Mouse (Mus musculus) kidney, postnatal 4 days (tissue): Measurements from ENCODE around the gene Il6ra.
"Not testable (repeated sequence)": the region's sequence is repeated elsewhere in the genome, so short reads cannot be mapped to it uniquely, and the experiment has no call there.

ENCODE experiments used
- DNase-seq, 2 experiments: peaks; one replicate each; pipeline ENCODE4 v3.0.0; 2021; ENCODE audit warnings: mixed read lengths in 2 of 2

Il6ra gene

GRCm38 (mm10) chr3:89874076-89874475, 38.9 kb downstream of the Il6ra start:
- DNase-seq, result no peak

- peak; percentile 45 to 54 for DNase-seq
Observed at GRCm38 (mm10) chr3:89872684-89873083, 40.3 kb downstream of the Il6ra start.

DNA sequence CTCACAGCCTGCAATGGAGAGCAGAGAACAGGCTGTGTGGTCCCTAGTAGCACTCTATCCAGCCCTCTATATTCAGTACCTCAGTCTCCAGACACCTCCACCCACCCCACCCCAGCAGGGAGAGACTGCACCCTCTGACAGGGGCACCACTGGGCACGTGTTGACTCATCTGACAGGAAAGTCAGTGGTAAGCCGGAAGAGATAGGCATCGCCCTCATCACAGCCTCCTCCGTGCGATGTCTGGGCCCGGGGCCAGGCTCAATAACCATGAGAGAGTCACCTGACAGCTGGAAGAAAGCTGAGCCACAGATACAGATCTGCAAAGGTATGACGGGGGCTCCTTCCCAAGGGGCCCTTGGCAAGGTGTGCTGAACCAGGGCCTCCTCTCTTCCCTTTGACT, 40.8 kb downstream of the Il6ra start:
- peak in 1 of 2 experiments; percentile 37 for DNase-seq

- no peak for DNase-seq
Observed at GRCm38 (mm10) chr3:89871339-89871914, 41.6 kb downstream of the Il6ra start.

- no peak for DNase-seq
Observed at GRCm38 (mm10) chr3:89870472-89871271, 42.3 kb downstream of the Il6ra start.

- DNase-seq, result peak; percentile 38 to 63
Observed at GRCm38 (mm10) chr3:89869556-89869955, 43.4 kb downstream of the Il6ra start.

DNA sequence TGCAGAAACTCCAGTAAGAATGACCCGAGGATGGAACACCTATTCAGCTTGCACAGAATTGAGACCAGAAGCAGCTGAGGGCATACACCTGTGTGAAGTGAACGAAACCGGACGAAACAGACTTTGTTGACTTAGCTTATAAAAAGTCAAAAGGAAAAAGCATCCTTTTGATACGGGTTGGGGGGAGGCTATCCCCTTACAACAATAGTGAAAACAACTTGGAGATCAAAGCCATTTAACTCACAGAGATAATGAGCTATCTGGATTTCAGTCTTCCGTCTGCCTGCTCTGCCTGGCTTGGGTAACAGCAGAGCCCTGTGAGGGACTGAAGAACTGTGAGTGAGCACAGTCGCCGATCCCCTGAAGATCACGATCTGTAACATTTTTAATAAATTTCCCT, 44.0 kb downstream of the Il6ra start:
- no peak for DNase-seq

- DNase-seq, result peak; percentile 71 to 81
Observed at GRCm38 (mm10) chr3:89868357-89868756, 44.6 kb downstream of the Il6ra start.

- DNase-seq, result no peak
Observed at GRCm38 (mm10) chr3:89867651-89868050, 45.3 kb downstream of the Il6ra start.

DNA sequence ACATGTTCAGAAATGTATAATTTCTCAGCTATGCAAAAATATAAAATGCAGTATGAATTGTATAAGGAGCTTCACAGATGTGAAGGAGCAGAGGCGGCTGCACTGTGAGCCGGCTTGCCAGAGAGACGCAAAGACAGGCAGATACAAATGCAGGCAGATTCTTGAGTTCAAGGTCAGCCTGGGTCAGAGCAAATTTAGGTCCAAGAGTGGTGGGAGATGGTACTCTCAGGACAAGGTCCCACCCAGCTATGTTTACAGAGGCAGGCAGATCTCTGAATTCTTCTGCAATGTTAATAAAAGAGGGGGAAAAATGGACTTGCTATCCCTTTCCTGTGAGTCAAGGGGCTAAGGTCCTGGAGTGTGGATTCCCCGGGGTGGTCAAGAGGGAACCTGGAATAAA, 47.2 kb downstream of the Il6ra start:
- DNase-seq, result no peak

GRCm38 (mm10) chr3:89865020-89865419, 48.0 kb downstream of the Il6ra start:
- no peak for DNase-seq

DNA sequence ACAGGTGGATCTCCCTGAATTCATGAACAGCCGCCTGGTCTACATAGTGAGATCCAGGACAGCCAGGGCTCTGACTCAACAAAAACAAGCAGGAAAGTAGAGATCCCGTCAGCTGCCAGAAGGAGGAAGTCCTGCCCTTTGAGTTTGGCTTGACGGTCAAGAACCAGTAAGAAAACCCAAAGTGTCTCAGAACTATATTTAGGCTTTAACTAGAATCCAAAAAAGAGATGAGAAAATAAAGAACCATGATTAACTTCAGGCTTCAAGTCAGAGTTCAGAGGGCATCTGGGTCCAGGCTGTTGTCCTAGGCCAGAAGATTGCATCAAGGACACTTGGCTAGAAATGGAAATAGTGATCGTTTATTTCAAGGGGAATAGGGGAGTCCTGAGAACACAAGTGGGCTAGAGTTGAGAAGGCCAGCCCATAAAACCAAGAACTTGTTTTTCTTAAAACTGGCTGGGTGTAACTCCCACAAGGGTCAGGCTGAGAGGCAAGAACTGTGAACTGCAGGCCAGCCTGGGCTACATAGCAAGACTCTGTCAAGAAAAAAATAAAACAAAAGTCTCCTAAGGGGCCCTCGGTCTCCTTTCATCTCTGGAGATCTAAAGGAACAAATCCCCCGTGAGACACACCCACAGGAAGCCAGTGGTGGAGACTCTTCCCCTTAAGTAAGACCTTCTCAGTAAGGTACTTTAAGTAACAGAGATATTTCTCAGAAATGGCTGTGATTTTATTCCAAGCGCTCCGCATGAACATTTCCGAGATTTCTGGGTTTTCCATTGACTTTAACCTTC, 49.1 kb downstream of the Il6ra start:
- peak; percentile 50 to 51 for DNase-seq

GRCm38 (mm10) chr3:89863276-89863675, 49.7 kb downstream of the Il6ra start:
- not testable (repeated sequence) for DNase-seq

DNA sequence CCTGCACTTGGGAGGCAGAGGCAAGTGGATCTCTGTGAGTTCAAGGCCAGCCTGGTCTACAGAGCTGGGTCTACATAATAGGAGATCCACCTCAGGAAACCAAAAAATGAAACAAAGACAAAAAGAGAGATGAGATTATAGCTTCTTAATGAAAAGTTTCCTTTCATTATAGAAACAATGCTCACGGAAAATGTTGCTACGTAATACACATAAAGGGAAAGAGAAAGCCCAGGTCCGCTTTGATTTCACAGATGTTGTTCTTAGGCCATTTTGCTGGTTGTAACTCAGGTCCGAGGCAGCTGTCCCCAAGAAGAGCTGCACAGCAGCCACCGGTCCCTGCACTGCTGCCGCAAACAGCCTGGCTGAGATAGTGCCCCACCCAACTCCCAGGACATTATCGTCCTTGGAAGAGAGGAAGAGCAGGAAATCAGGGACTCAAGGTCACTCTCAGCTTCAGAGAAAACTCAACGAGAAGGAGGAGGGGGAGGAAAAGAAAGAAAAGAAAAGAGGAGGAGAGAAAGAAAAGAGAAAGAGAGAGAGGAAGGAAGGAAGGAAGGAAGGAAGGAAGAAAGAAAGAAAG, 50.7 kb downstream of the Il6ra start:
- no peak for DNase-seq

GRCm38 (mm10) chr3:89861070-89861469, 51.9 kb downstream of the Il6ra start:
- peak; percentile 54 to 63 for DNase-seq

DNA sequence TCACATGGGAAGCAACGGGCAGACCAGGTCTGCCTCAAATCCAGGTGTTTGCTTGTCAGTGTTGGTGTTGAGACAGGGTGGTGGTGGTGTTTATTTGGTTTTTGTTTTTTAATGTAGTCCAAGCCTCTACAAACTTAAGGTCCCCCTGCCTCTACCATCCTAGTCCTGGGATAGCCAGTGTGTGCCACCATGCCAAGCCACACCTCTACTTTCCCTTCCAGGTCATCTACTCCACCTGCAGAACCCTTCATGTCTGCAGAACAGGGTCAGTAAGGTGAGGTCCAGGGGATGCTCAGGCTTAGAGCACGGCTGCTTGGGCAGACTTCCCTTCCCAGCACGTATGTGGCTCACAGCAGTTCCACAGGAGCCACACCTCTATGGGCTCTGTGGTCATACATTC, 52.7 kb downstream of the Il6ra start:
- DNase-seq, result no peak

DNA sequence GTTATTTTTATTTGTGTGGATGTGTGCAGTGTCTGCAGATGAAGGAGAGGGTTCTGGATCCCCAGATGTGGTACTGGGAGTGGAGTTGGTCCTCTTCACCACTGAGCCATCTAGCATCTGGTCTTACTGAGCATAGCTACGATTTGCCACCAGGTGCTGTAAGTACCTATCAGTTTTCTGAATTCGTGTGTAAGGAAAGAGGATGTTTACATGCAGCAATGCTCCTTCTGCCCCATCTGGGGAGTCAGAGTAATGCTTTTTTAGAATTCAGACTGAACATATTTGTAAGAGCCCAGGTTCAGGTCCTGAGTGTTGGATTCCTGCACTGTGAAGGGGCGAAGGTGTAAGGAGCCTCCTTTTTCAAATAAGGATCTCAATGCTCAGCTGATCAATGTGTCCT, 53.1 kb downstream of the Il6ra start:
- no peak for DNase-seq

- DNase-seq, result no peak
Observed at GRCm38 (mm10) chr3:89858888-89859287, 54.1 kb downstream of the Il6ra start.

DNA sequence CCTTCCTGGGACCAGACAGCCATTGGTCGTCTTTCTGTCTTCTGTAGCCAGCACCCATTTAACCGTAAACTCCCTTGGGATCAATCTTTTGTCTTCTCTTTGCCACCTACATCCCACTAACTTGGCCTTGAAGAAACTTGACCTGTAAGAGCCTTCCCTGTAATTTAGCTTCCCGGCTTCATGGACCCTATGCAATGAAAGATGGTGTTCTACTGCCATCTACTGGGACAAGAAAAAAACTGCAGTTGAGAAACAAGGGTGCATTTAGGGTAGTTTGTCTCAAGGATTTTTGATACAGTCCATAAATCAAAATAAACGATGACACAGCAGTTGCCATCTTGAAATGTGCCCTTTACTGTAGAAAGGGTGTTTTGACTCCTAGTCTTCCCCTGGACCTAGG, 54.9 kb downstream of the Il6ra start:
- no peak for DNase-seq

- DNase-seq, result peak; percentile 46 to 60
Observed at GRCm38 (mm10) chr3:89857353-89857752, 55.6 kb downstream of the Il6ra start.

GRCm38 (mm10) chr3:89853752-89854151, 59.2 kb downstream of the Il6ra start:
- DNase-seq, result peak; percentile 40 to 69

- no peak for DNase-seq
Observed at GRCm38 (mm10) chr3:89848083-89848482, 64.9 kb downstream of the Il6ra start.

DNA sequence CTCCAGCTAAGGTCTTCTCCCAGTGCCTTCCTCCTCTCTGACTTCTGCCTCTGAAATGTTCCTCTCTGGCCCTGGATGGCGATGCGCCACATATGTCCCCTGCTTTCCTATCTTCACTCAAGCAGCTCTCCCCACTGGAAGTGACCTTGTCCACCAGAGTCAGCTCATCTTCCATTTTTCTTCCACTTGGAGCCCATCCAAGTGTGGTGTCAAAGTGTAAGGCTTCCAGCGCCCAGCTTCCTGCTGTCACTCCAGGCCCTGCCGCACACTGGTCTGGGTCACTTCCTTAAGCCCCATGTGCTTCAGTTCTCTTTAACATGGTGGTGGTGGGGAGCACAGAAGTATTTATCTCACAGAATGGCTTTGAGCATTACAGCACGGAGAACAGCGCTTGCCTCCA, 65.4 kb downstream of the Il6ra start:
- DNase-seq, result peak; percentile 61 to 73
